Mouse (Mus musculus) forebrain, embryonic 12.5 days (tissue): ENCODE data around the gene Tbc1d22a. TPM values are rescaled to one million over a fixed set of nuclear protein-coding genes. Genes with fewer than 3 reads are reported as not detected.
"Not testable (repeated sequence)": the region's sequence is repeated elsewhere in the genome, so short reads cannot be mapped to it uniquely, and the experiment has no call there.

Experiments used
- ATAC-seq: fragments of 200-750 bp; cut with Nextera tagmentation; 2 replicates; pipeline ENCODE4 v1.8.0; 2017; ENCODE audit warnings: moderate TSS enrichment; ENCODE audit not compliant: low FRiP score
- H3K27ac ChIP-seq: fragments of 300-500 bp; sonication (generic); 2 replicates; pipeline ENCODE4 v1.5.1; 2016; ENCODE audit warnings: mild to moderate bottlenecking
- H3K27me3 ChIP-seq: fragments of 300-500 bp; sonication (generic); 2 replicates; pipeline ENCODE4 v1.6.1; 2016; ENCODE audit warnings: mild to moderate bottlenecking
- H3K36me3 ChIP-seq: fragments of 300-500 bp; sonication (generic); replicated peaks from 2 replicates; pipeline ENCODE4 v1.6.1; 2016; ENCODE audit warnings: mild to moderate bottlenecking
- H3K4me1 ChIP-seq: fragments of 300-500 bp; sonication (generic); 2 replicates; pipeline ENCODE4 v1.6.1; 2016
- H3K4me2 ChIP-seq: fragments of 300-500 bp; sonication (generic); 2 replicates; pipeline ENCODE4 v1.6.1; 2016; ENCODE audit warnings: mild to moderate bottlenecking, moderate library complexity
- H3K4me3 ChIP-seq: fragments of 300-500 bp; sonication (generic); replicated peaks from 2 replicates; pipeline ENCODE4 v1.5.1; 2016; ENCODE audit warnings: mild to moderate bottlenecking
- H3K9ac ChIP-seq: fragments of 300-500 bp; sonication (generic); 2 replicates; pipeline ENCODE4 v1.6.1; 2016; ENCODE audit warnings: mild to moderate bottlenecking
- H3K9me3 ChIP-seq: fragments of 300-500 bp; sonication (generic); 2 replicates; pipeline ENCODE4 v1.6.1; 2016
- WGBS: fragments of 180-500 bp; shearing (Covaris S2); methylation state at CpG from one replicate; pipeline ENCODE4 v1.1.7; 2016; 5-methylcytosine and 5-hydroxymethylcytosine counted together
- polyA plus RNA-seq: library from polyadenylated mRNA; unstranded; fragments of >200 nt; fragmentation: Nextera tagmentation; extraction: Ambion mirVana; gene quantifications from 2 replicates; pipeline ENCODE4 v1.2.1, GENCODE M21; 2016

The Tbc1d22a gene
- polyA plus RNA-seq, 1 experiment from 2014 or later, result 9.1 TPM

GRCm38 (mm10) chr15:86173136-86173985 lies 40.9 kb upstream of the Tbc1d22a start:
- WGBS, result 45% methylated on average over 16 of the region's 16 CpGs
- ATAC-seq, result no peak
- no peak overlapping the region for H3K4me2 ChIP-seq
- no peak overlapping the region for H3K27ac ChIP-seq
- no peaks in the 10 kb centered on the region for H3K9me3 ChIP-seq
- H3K36me3 ChIP-seq, result no peaks in the 10 kb centered on the region
- H3K4me3 ChIP-seq, result no peak overlapping the region
- H3K4me1 ChIP-seq, result peaks cover 31% of the 10 kb centered on the region
- H3K27me3 ChIP-seq, result no peaks in the 10 kb centered on the region
- no peak overlapping the region for H3K9ac ChIP-seq

- H3K9me3 ChIP-seq, result no peaks in the 10 kb centered on the region
- WGBS, result 86% methylated on average over 3 of the region's 3 CpGs
- H3K27ac ChIP-seq, result no peak overlapping the region
- H3K36me3 ChIP-seq, result no peaks in the 10 kb centered on the region
- ATAC-seq, result no peak
- H3K9ac ChIP-seq, result no peak overlapping the region
- H3K4me2 ChIP-seq, result no peak overlapping the region
- no peak overlapping the region for H3K4me3 ChIP-seq
- H3K4me1 ChIP-seq, result peaks cover 18% of the 10 kb centered on the region
- no peaks in the 10 kb centered on the region for H3K27me3 ChIP-seq
Observed at GRCm38 (mm10) chr15:86175253-86176050, 38.8 kb upstream of the Tbc1d22a start.

- H3K9me3 ChIP-seq, result no peaks in the 10 kb centered on the region
- no peak overlapping the region for H3K4me3 ChIP-seq
- ATAC-seq, result no peak
- 88% methylated on average over 10 of the region's 10 CpGs for WGBS
- no peak overlapping the region for H3K9ac ChIP-seq
- H3K27ac ChIP-seq, result no peak overlapping the region
- H3K27me3 ChIP-seq, result no peaks in the 10 kb centered on the region
- H3K4me2 ChIP-seq, result no peak overlapping the region
- peaks cover 18% of the 10 kb centered on the region for H3K4me1 ChIP-seq
- H3K36me3 ChIP-seq, result no peaks in the 10 kb centered on the region
Observed at GRCm38 (mm10) chr15:86176166-86176565, 38.1 kb upstream of the Tbc1d22a start.

- no peak for ATAC-seq
- Histone ChIP-seq H3K27ac (no peak overlapping the region), H3K9ac (no peak overlapping the region), H3K36me3 (no peaks in the 10 kb centered on the region), H3K4me3 (no peak overlapping the region), H3K27me3 (no peaks in the 10 kb centered on the region), H3K4me2 (no peak overlapping the region), H3K4me1 (peaks cover 19% of the 10 kb centered on the region), H3K9me3 (no peaks in the 10 kb centered on the region)
- WGBS, result 90% methylated on average over 21 of the region's 22 CpGs
Observed at GRCm38 (mm10) chr15:86176771-86177702, 37.2 kb upstream of the Tbc1d22a start.

GRCm38 (mm10) chr15:86177703-86178251 lies 36.5 kb upstream of the Tbc1d22a start:
- H3K27me3 ChIP-seq, H3K4me2 ChIP-seq, H3K4me3 ChIP-seq, ATAC-seq, H3K27ac ChIP-seq, H3K36me3 ChIP-seq, H3K9ac ChIP-seq, H3K9me3 ChIP-seq: not testable (repeated sequence)
- peaks cover 27% of the 10 kb centered on the region for H3K4me1 ChIP-seq
- 94% methylated on average over 2 of the region's 2 CpGs for WGBS

- H3K27ac ChIP-seq, result no peak overlapping the region
- no peaks in the 10 kb centered on the region for H3K27me3 ChIP-seq
- H3K9ac ChIP-seq, result no peak overlapping the region
- no peak for ATAC-seq
- peaks cover 22% of the 10 kb centered on the region for H3K4me1 ChIP-seq
- H3K4me3 ChIP-seq, result no peak overlapping the region
- WGBS, result 92% methylated on average over 6 of the region's 6 CpGs
- no peak overlapping the region for H3K4me2 ChIP-seq
- H3K36me3 ChIP-seq, result no peaks in the 10 kb centered on the region
- H3K9me3 ChIP-seq, result no peaks in the 10 kb centered on the region
Observed at GRCm38 (mm10) chr15:86178594-86178993, 35.7 kb upstream of the Tbc1d22a start.

- H3K27ac ChIP-seq, result no peak overlapping the region
- H3K4me3 ChIP-seq, result no peak overlapping the region
- no peaks in the 10 kb centered on the region; the same call in 1 of the 2 replicates for H3K27me3 ChIP-seq
- no peak overlapping the region for H3K4me2 ChIP-seq
- ATAC-seq, result no peak
- peaks cover 25% of the 10 kb centered on the region for H3K4me1 ChIP-seq
- 87% methylated on average over 4 of the region's 4 CpGs for WGBS
- no peak overlapping the region for H3K9ac ChIP-seq
- no peaks in the 10 kb centered on the region for H3K9me3 ChIP-seq
- H3K36me3 ChIP-seq, result no peaks in the 10 kb centered on the region
Observed at GRCm38 (mm10) chr15:86180427-86180826, 33.8 kb upstream of the Tbc1d22a start.

GRCm38 (mm10) chr15:86181321-86181720 lies 32.9 kb upstream of the Tbc1d22a start:
- H3K9ac ChIP-seq, H3K36me3 ChIP-seq, H3K4me2 ChIP-seq, ATAC-seq, H3K27ac ChIP-seq, H3K9me3 ChIP-seq, H3K27me3 ChIP-seq, H3K4me3 ChIP-seq: not testable (repeated sequence)
- 87% methylated on average over 3 of the region's 3 CpGs for WGBS
- peaks cover 30% of the 10 kb centered on the region for H3K4me1 ChIP-seq

- H3K9me3 ChIP-seq, result no peaks in the 10 kb centered on the region
- H3K9ac ChIP-seq, result no peak overlapping the region; the same call in 1 of the 2 replicates
- ATAC-seq, result no peak
- peak overlapping the region; percentile 31; the same call in 1 of the 2 replicates for H3K27ac ChIP-seq
- H3K27me3 ChIP-seq, result peaks cover 8% of the 10 kb centered on the region; the same call in 1 of the 2 replicates
- H3K4me1 ChIP-seq, result peaks cover 35% of the 10 kb centered on the region
- no peak overlapping the region for H3K4me2 ChIP-seq
- H3K36me3 ChIP-seq, result no peaks in the 10 kb centered on the region
- no peak overlapping the region for H3K4me3 ChIP-seq
- WGBS, result 67% methylated on average over 11 of the region's 11 CpGs
Observed at GRCm38 (mm10) chr15:86181941-86182439, 32.3 kb upstream of the Tbc1d22a start.

GRCm38 (mm10) chr15:86182646-86183045 lies 31.6 kb upstream of the Tbc1d22a start:
- Histone ChIP-seq H3K4me1 (peaks cover 35% of the 10 kb centered on the region), H3K27ac (0 out of 2 replicates have a peak overlapping the region, but pooled peaks have one; percentile 56), H3K9ac (no peak overlapping the region), H3K4me3 (no peak overlapping the region), H3K36me3 (no peaks in the 10 kb centered on the region), H3K4me2 (no peak overlapping the region), H3K9me3 (no peaks in the 10 kb centered on the region), H3K27me3 (peaks cover 9% of the 10 kb centered on the region; the same call in 1 of the 2 replicates)
- 59% methylated on average over 13 of the region's 13 CpGs for WGBS
- no peak for ATAC-seq

GRCm38 (mm10) chr15:86183484-86183883 lies 30.8 kb upstream of the Tbc1d22a start:
- Histone ChIP-seq H3K4me3 (no peak overlapping the region), H3K27ac (no peak overlapping the region)
- no peak for ATAC-seq

More at GRCm38 (mm10) chr15:86183484-86183883, 30.8 kb upstream of the Tbc1d22a start:
- Histone ChIP-seq H3K4me2 (no peak overlapping the region), H3K9ac (no peak overlapping the region), H3K4me1 (peaks cover 41% of the 10 kb centered on the region), H3K36me3 (no peaks in the 10 kb centered on the region), H3K27me3 (peaks cover 9% of the 10 kb centered on the region; the same call in 1 of the 2 replicates), H3K9me3 (no peaks in the 10 kb centered on the region)
- 88% methylated on average over 8 of the region's 8 CpGs for WGBS
